Mouse (Mus musculus) thymus, adult 2 months (tissue): ENCODE data around the gene Cyp2d22.

Source experiments
- CTCF ChIP-seq: fragments of 200-500 bp; IDR thresholded peaks from 2 replicates; pipeline ENCODE4 v1.5.1; 2012; ENCODE audit warnings: mild to moderate bottlenecking, control low read depth, low read length, moderate library complexity, borderline replicate concordance; ENCODE audit not compliant: control insufficient read depth, poor library complexity, insufficient read depth; ENCODE audit errors: extremely low read depth
- POLR2A ChIP-seq: fragments of 200-500 bp; IDR thresholded peaks from 2 replicates; pipeline ENCODE4 v1.6.1; 2012; ENCODE audit warnings: mild to moderate bottlenecking, low read length, control low read depth, moderate library complexity; ENCODE audit not compliant: control insufficient read depth, poor library complexity, insufficient read depth; ENCODE audit errors: extremely low read depth

GRCm38 (mm10) chr15:82347852-82348251 lies 32.2 kb downstream of the Cyp2d22 start:
- no peak for TF ChIP-seq CTCF
- no peak for TF ChIP-seq POLR2A
